Mouse (Mus musculus) intestine, embryonic 14.5 days (tissue): ENCODE measurements at regions not wholly inside any gene's neighbourhood (a gene's known extent, or its start where the extent isn't known, plus 50 kb on each side); places are given as distances from the start of the nearest gene placed in this dataset.

Experiments
- ATAC-seq: fragments of 200-750 bp; cut with Nextera tagmentation; replicated peaks from 2 replicates; pipeline ENCODE4 v1.8.0; 2017; ENCODE audit warnings: low read depth, moderate number of reproducible peaks, moderate TSS enrichment, moderate library complexity; ENCODE audit not compliant: low FRiP score, low TSS enrichment
- DNase-seq: peaks from one replicate; pipeline ENCODE4 v3.0.0-alpha.2; 2018; ENCODE audit warnings: low spot score
- H3K27ac ChIP-seq: fragments of 300-500 bp; sonication (generic); 2 replicates; pipeline ENCODE4 v1.5.1; 2014; ENCODE audit warnings: low read depth, mild to moderate bottlenecking, control low read depth
- H3K27me3 ChIP-seq: fragments of 300-500 bp; sonication (generic); replicated peaks from 2 replicates; pipeline ENCODE4 v1.6.1; 2014; ENCODE audit warnings: low read length, control low read depth; ENCODE audit not compliant: control insufficient read depth, insufficient read depth
- H3K36me3 ChIP-seq: fragments of 300-500 bp; sonication (generic); 2 replicates; pipeline ENCODE4 v1.6.1; 2014; ENCODE audit warnings: low read length, control low read depth; ENCODE audit not compliant: control insufficient read depth, insufficient read depth
- H3K4me1 ChIP-seq: fragments of 300-500 bp; sonication (generic); replicated peaks from 2 replicates; pipeline ENCODE4 v1.6.1; 2014; ENCODE audit warnings: low read length, control low read depth, mixed read lengths; ENCODE audit not compliant: control insufficient read depth, insufficient read depth
- H3K4me2 ChIP-seq: fragments of 300-500 bp; sonication (generic); 2 replicates; pipeline ENCODE4 v1.6.1; 2014; ENCODE audit warnings: low read length
- H3K4me3 ChIP-seq: fragments of 300-500 bp; sonication (generic); 2 replicates; pipeline ENCODE4 v1.5.1; 2014; ENCODE audit warnings: low read depth, low read length, control low read depth, mixed read lengths
- H3K9ac ChIP-seq: fragments of 300-500 bp; sonication (generic); 2 replicates; pipeline ENCODE4 v1.6.1; 2014; ENCODE audit warnings: mild to moderate bottlenecking, low read length
- H3K9me3 ChIP-seq: fragments of 300-500 bp; sonication (generic); 2 replicates; pipeline ENCODE4 v1.6.1; 2016; ENCODE audit warnings: low read length, control low read depth; ENCODE audit not compliant: control insufficient read depth
- WGBS: fragments of 180-500 bp; shearing (Covaris S2); extraction: QIAGEN DNeasy Blood & Tissue Kit; methylation state at CpG from one replicate; pipeline ENCODE4 v1.1.7; 2014; 5-methylcytosine and 5-hydroxymethylcytosine counted together

GRCm38 (mm10) chr1:151285045-151285444 is 59.2 kb upstream of the Ivns1abp start:
- H3K36me3 ChIP-seq: no peaks in the 10 kb centered on the region
- WGBS: 81% methylated on average over 7 of the region's 7 CpGs
- ATAC-seq (no peak), DNase-seq (no peak)
- H3K4me3 ChIP-seq: no peak overlapping the region
- H3K9me3 ChIP-seq: no peaks in the 10 kb centered on the region
- H3K27me3 ChIP-seq: no peaks in the 10 kb centered on the region
- no peaks in the 10 kb centered on the region for H3K4me1 ChIP-seq
- H3K27ac ChIP-seq: no peak overlapping the region
- no peak overlapping the region for H3K4me2 ChIP-seq
- H3K9ac ChIP-seq: no peak overlapping the region

GRCm38 (mm10) chr1:151287451-151287850 is 56.8 kb upstream of the Ivns1abp start:
- ATAC-seq: no peak

GRCm38 (mm10) chr1:151289061-151289460 is 55.2 kb upstream of the Ivns1abp start:
- DNase-seq (no peak), ATAC-seq (no peak)
- Histone ChIP-seq H3K9me3 (no peaks in the 10 kb centered on the region), H3K4me3 (no peak overlapping the region), H3K9ac (no peak overlapping the region), H3K4me2 (no peak overlapping the region), H3K27ac (no peak overlapping the region), H3K36me3 (no peaks in the 10 kb centered on the region), H3K4me1 (no peaks in the 10 kb centered on the region), H3K27me3 (no peaks in the 10 kb centered on the region)
- 69% methylated on average over 7 of the region's 7 CpGs for WGBS

More at GRCm38 (mm10) chr1:151287451-151287850, 56.8 kb upstream of the Ivns1abp start:
- Histone ChIP-seq H3K27ac (no peak overlapping the region), H3K9ac (no peak overlapping the region), H3K9me3 (no peaks in the 10 kb centered on the region), H3K4me3 (no peak overlapping the region), H3K4me1 (no peaks in the 10 kb centered on the region), H3K36me3 (no peaks in the 10 kb centered on the region), H3K27me3 (no peaks in the 10 kb centered on the region), H3K4me2 (no peak overlapping the region)
- WGBS: 57% methylated on average over 12 of the region's 12 CpGs
- DNase-seq: no peak

GRCm38 (mm10) chr1:151289493-151290258 is 54.6 kb upstream of the Ivns1abp start:
- no peaks in the 10 kb centered on the region for H3K27me3 ChIP-seq
- H3K27ac ChIP-seq: no peak overlapping the region
- DNase-seq (peak; percentile 61), ATAC-seq (peak; percentile 71)
- no peaks in the 10 kb centered on the region for H3K4me1 ChIP-seq
- H3K36me3 ChIP-seq: no peaks in the 10 kb centered on the region
- H3K9me3 ChIP-seq: no peaks in the 10 kb centered on the region
- H3K4me3 ChIP-seq: no peak overlapping the region
- H3K4me2 ChIP-seq: no peak overlapping the region
- 52% methylated on average over 13 of the region's 13 CpGs for WGBS
- H3K9ac ChIP-seq: no peak overlapping the region

DNA sequence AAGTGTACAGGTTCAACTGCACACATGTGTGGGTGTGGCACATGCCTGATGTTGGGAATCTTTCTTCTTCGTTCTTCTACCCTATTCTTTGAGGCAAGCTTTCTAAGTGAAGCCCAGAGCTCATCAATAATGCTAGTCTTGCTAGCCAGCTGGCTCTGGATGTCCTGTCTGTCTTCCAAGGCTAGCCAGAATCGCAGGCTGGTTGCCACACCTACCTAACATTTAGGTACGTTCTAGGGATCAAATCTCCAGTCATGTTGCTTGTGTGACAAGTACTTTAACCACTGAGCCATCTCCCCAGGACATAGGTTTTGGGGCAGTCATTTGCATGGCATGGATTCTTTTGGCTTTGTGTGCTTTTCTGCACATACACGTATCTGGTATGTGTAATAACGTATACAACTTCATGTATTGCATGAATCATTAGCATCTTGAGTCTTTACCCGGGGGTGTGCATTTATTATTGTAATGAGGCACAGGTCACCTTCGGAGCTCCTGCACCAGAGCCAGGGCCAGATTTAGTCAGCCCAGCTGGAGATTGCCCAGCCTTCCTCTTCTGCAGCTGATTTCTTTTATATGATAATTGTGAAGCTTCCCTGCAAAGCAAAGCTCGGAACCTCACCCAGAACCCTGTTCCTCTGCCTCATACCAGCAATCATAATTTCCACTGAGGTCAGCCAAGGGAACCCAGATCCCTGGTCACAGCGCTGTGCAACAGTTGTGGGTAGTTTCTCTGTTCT is 50.8 kb upstream of the Ivns1abp start:
- no peaks in the 10 kb centered on the region for H3K36me3 ChIP-seq
- no peak for DNase-seq
- H3K4me1 ChIP-seq: no peaks in the 10 kb centered on the region
- no peaks in the 10 kb centered on the region for H3K27me3 ChIP-seq
- H3K9me3 ChIP-seq: no peaks in the 10 kb centered on the region
- H3K4me2 ChIP-seq: no peak overlapping the region
- H3K4me3 ChIP-seq: no peak overlapping the region
- ATAC-seq: no peak
- 74% methylated on average over 9 of the region's 9 CpGs for WGBS
- no peak overlapping the region for H3K27ac ChIP-seq
- H3K9ac ChIP-seq: no peak overlapping the region
